Comparison of ENCODE assay signal across 24 mouse cellular contexts in genomic region chr4:99123546-99123945, GRCm38 (mm10).
"Had no signal": no experiment of that assay in that cellular context is flagged by ENCODE, and none has a peak within 500 bp of the region (broad histone marks: within the 10 kb centered on the region; RNA-seq: fewer than 3 reads in every experiment).

No protein-coding gene starts in this region.

- H3K4me2 ChIP-seq: heart, embryonic 12.5 days; hindbrain, embryonic 13.5 days; hindbrain, embryonic 15.5 days; kidney, embryonic 15.5 days; limb, embryonic 12.5 days; liver, embryonic 11.5 days; liver, embryonic 13.5 days had no signal

- H3K9ac ChIP-seq: heart, embryonic 12.5 days; hindbrain, embryonic 13.5 days; hindbrain, embryonic 15.5 days; kidney, embryonic 15.5 days; limb, embryonic 12.5 days; liver, embryonic 13.5 days had no signal

- DNase-seq: gastrocnemius, postnatal 14 days; gastrocnemius, postnatal 36 days; heart, adult 18-20 months; heart, postnatal 10 days; kidney, adult 11 months; kidney, adult 2 months; kidney, adult 9 months; kidney, postnatal 14 days; kidney, postnatal 36 days; layer of hippocampus, adult 9-11 months; liver; liver, embryonic 13.5 days had no signal

- H3K9me3 ChIP-seq: heart, embryonic 10.5 days; heart, embryonic 12.5 days; hindbrain, embryonic 13.5 days; hindbrain, embryonic 15.5 days; kidney, embryonic 15.5 days; limb, embryonic 10.5 days; limb, embryonic 12.5 days; liver, embryonic 13.5 days had no signal

- H3K4me3 ChIP-seq: heart, embryonic 10.5 days; heart, embryonic 12.5 days; hindbrain, embryonic 13.5 days; hindbrain, embryonic 15.5 days; kidney, embryonic 15.5 days; left cerebral cortex, adult 2 months; limb, embryonic 10.5 days; limb, embryonic 12.5 days; liver, embryonic 13.5 days had no signal

- H3K27me3 ChIP-seq: heart, embryonic 12.5 days; hindbrain, embryonic 13.5 days; hindbrain, embryonic 15.5 days; kidney, embryonic 15.5 days; limb, embryonic 12.5 days; liver, embryonic 13.5 days had no signal

- ATAC-seq: hindbrain, postnatal 0 days; intestine, embryonic 16.5 days had no signal

- H3K36me3 ChIP-seq: heart, embryonic 10.5 days; heart, embryonic 12.5 days; hindbrain, embryonic 13.5 days; hindbrain, embryonic 15.5 days; kidney, embryonic 15.5 days; limb, embryonic 10.5 days; limb, embryonic 12.5 days; liver, embryonic 13.5 days had no signal

- H3K27ac ChIP-seq: heart, embryonic 10.5 days; hindbrain, embryonic 13.5 days; hindbrain, embryonic 15.5 days; hindbrain, postnatal 0 days; kidney, embryonic 15.5 days; kidney, postnatal 0 days; left cerebral cortex, adult 2 months; limb, embryonic 10.5 days; limb, embryonic 12.5 days; liver, embryonic 13.5 days had no signal
